Mouse (Mus musculus) liver, embryonic 12.5 days (tissue): ENCODE results near the gene Rhot2. TPM values are rescaled to one million over a fixed set of nuclear protein-coding genes. Genes with fewer than 3 reads are reported as not detected.
A peak's percentile ranks its signal among the peaks of the same experiment; 100 is the strongest.

ENCODE experiments used
- ATAC-seq: fragments of 200-750 bp; cut with Nextera tagmentation; 2 replicates; pipeline ENCODE4 v1.8.0; 2017; ENCODE audit warnings: moderate number of reproducible peaks, mild to moderate bottlenecking, moderate library complexity
- H3K27ac ChIP-seq: fragments of 300-500 bp; sonication (generic); 2 replicates; pipeline ENCODE4 v1.5.1; 2016; ENCODE audit warnings: mild to moderate bottlenecking
- H3K27me3 ChIP-seq: fragments of 300-500 bp; sonication (generic); replicated peaks from 2 replicates; pipeline ENCODE4 v1.6.1; 2016; ENCODE audit warnings: mild to moderate bottlenecking, moderate library complexity
- H3K36me3 ChIP-seq: fragments of 300-500 bp; sonication (generic); 2 replicates; pipeline ENCODE4 v1.6.1; 2016; ENCODE audit warnings: mild to moderate bottlenecking, moderate library complexity
- H3K4me1 ChIP-seq: fragments of 300-500 bp; sonication (generic); 2 replicates; pipeline ENCODE4 v1.6.1; 2016
- H3K4me2 ChIP-seq: fragments of 300-500 bp; sonication (generic); 2 replicates; pipeline ENCODE4 v1.6.1; 2016; ENCODE audit warnings: mild to moderate bottlenecking, moderate library complexity
- H3K4me3 ChIP-seq: fragments of 300-500 bp; sonication (generic); 2 replicates; pipeline ENCODE4 v1.5.1; 2016; ENCODE audit warnings: mild to moderate bottlenecking, moderate library complexity
- H3K9ac ChIP-seq: fragments of 300-500 bp; sonication (generic); 2 replicates; pipeline ENCODE4 v1.6.1; 2016; ENCODE audit warnings: mild to moderate bottlenecking, moderate library complexity
- H3K9me3 ChIP-seq: fragments of 300-500 bp; sonication (generic); replicated peaks from 2 replicates; pipeline ENCODE4 v1.6.1; 2016; ENCODE audit warnings: mild to moderate bottlenecking, moderate library complexity
- WGBS: fragments of 180-500 bp; shearing (Covaris S2); methylation state at CpG from one replicate; pipeline ENCODE4 v1.1.7; 2016; ENCODE audit not compliant: insufficient replicate concordance; 5-methylcytosine and 5-hydroxymethylcytosine counted together
- polyA plus RNA-seq: library from polyadenylated mRNA; unstranded; fragments of >200 nt; fragmentation: Nextera tagmentation; extraction: Ambion mirVana; gene quantifications from 2 replicates; pipeline ENCODE4 v1.2.1, GENCODE M21; 2016

Gene Rhot2
- polyA plus RNA-seq, 1 experiment from 2014 or later: 17.4 TPM

GRCm38 (mm10) chr17:25860832-25861703, 16.4 kb upstream of the Rhot2 start, which contains the start of gene Wdr90:
Gene Wdr90 (minus strand): TSS chr17:25861501.
- 6% methylated on average over 65 of the region's 65 CpGs for WGBS

DNA sequence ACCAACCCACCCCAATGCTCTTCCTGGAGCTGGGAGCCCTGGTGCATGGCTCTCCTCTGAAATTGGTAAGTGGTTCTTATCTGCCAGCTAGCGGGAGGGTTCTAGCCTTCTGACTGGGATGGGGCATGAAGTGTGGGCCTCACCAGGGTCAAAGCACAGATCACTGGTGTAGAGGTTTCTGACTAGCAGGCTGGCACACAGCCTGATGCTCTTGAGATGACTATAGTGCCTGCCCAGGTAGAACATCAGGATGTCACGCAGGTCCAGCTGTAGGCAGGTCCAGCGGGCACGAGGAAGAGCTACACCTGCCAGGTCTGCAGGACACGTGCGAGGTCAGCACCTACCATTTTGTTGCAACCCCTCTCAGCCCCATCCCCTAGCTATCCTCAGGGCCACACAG, 15.6 kb upstream of the Rhot2 start:
- H3K9ac ChIP-seq: peak overlapping the region; percentile 80
- WGBS: 87% methylated on average over 6 of the region's 6 CpGs
- no peak for ATAC-seq
- H3K9me3 ChIP-seq: no peaks in the 10 kb centered on the region
- peak overlapping the region; percentile 91 for H3K4me2 ChIP-seq
- peaks cover 38% of the 10 kb centered on the region for H3K36me3 ChIP-seq
- no peaks in the 10 kb centered on the region for H3K27me3 ChIP-seq
- H3K4me3 ChIP-seq: peak overlapping the region; percentile 69
- H3K4me1 ChIP-seq: peaks cover 29% of the 10 kb centered on the region
- H3K27ac ChIP-seq: peak overlapping the region; percentile 74; the same call in 1 of the 2 replicates

More at GRCm38 (mm10) chr17:25860832-25861703, 16.4 kb upstream of the Rhot2 start, which contains the start of gene Wdr90:
- H3K4me1 ChIP-seq: peaks cover 35% of the 10 kb centered on the region
- H3K9me3 ChIP-seq: no peaks in the 10 kb centered on the region
- peak; percentile 85 for ATAC-seq
- H3K27me3 ChIP-seq: no peaks in the 10 kb centered on the region
- peaks cover 37% of the 10 kb centered on the region for H3K36me3 ChIP-seq
- H3K27ac ChIP-seq: peak within 1 kb of the TSS; percentile 74
- peak within 1 kb of the TSS; percentile 69 for H3K4me3 ChIP-seq
- H3K4me2 ChIP-seq: peak within 1 kb of the TSS; percentile 91
- H3K9ac ChIP-seq: peak within 1 kb of the TSS; percentile 80

GRCm38 (mm10) chr17:25843636-25844395, 835 bp downstream of the Rhot2 start:
- WGBS: 2% methylated on average over 35 of the region's 38 CpGs
- Histone ChIP-seq H3K4me3 (peak overlapping the region; percentile 82), H3K36me3 (peaks cover 82% of the 10 kb centered on the region), H3K27me3 (no peaks in the 10 kb centered on the region), H3K4me2 (peak overlapping the region; percentile 89), H3K4me1 (peaks cover 46% of the 10 kb centered on the region), H3K27ac (peak overlapping the region; percentile 91), H3K9ac (peak overlapping the region; percentile 91), H3K9me3 (no peaks in the 10 kb centered on the region)
- ATAC-seq: peak; percentile 51

DNA sequence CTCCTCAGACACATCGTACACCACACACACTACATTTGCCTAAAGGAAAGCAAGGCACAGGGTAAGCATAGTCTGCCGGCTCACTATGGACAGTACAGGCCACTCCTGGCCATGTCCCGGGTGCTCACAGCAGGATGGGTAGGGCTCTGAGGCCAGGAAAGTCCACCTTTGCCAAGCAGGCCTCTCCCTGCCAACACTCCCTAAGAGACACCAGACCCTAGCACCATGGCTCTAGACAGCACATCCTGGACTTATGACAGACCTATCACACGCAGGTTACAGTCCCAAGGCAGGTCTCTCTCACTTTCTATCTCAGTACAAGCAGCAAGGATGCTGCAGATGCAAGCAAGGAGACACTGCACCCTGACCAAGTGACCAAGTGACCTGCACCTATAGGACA, 1.5 kb downstream of the Rhot2 start:
- no peak for ATAC-seq
- Histone ChIP-seq H3K4me2 (peak overlapping the region; percentile 89), H3K4me3 (peak overlapping the region; percentile 82), H3K27me3 (no peaks in the 10 kb centered on the region), H3K36me3 (peaks cover 82% of the 10 kb centered on the region), H3K4me1 (peaks cover 47% of the 10 kb centered on the region), H3K27ac (peak overlapping the region; percentile 91), H3K9me3 (no peaks in the 10 kb centered on the region), H3K9ac (peak overlapping the region; percentile 91)
- WGBS: 88% methylated on average over 4 of the region's 4 CpGs

DNA sequence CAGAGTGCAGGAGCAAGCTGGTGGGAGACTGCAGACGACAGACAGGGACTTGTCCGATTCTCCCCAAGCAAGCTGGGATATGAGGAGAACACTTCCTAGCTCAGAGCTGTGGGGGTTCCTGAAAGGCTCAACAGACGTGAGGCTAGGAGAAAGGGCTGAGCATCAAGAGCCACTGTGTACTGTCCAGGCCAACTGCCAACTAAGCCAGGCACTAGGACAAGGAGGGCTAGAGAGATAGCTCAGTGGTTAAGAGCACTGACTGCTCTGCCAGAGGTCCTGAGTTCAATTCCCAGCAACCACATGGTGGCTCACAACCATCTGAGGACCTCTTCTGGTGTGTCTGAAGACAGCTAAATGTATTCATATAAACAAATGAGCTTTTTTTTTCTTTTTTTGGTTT, 2.1 kb downstream of the Rhot2 start:
- Histone ChIP-seq H3K4me1 (peaks cover 53% of the 10 kb centered on the region), H3K4me3 (no peak overlapping the region), H3K27me3 (no peaks in the 10 kb centered on the region), H3K9ac (no peak overlapping the region), H3K9me3 (no peaks in the 10 kb centered on the region), H3K27ac (no peak overlapping the region), H3K36me3 (peaks cover 82% of the 10 kb centered on the region), H3K4me2 (no peak overlapping the region; the same call in 1 of the 2 replicates)
- 84% methylated on average over 3 of the region's 3 CpGs for WGBS
- no peak for ATAC-seq

DNA sequence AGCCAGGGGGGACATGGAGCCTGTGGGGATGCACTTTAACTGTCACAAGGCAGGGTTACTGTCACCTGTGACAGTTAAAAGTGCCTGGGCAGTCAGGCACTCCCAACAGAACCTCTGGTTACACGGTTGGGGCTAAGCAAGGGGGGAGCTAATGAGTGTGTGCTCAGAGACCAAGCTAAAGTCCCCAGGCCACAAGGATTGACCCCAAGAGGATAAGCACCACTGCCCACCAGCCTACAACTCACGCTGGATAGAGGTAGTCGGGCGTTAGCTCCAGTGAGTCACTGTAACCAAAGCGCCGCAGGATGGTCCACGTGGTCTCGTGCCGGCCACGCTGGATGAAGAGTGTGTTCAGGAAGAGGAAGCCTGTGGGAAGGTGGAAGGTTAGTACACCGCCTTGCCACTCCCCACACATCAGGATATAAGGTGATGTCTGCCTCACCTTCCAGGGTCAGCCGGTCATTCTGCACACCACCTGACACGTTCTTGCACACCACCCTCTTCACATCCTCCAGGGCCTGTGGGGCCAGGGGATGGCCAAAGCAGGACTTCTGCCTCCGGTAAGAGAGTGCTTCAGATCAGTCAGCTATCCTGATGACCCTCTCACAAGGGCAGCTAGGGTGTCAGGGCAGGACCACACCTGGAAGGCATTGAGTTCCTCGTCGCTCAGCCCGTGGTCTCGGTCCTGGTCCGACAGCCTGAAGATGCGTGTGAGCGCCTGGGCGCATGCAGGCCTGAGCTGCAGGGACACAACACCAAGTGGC, 3.4 kb downstream of the Rhot2 start, which contains the start of gene Gm20683:
Gm20683 (minus strand) TSS at position 647 of the 764 bp plus-strand sequence.
- no peaks in the 10 kb centered on the region for H3K9me3 ChIP-seq
- H3K27ac ChIP-seq: no peak within 1 kb of the TSS
- H3K9ac ChIP-seq: no peak within 1 kb of the TSS
- H3K27me3 ChIP-seq: no peaks in the 10 kb centered on the region
- no peak within 1 kb of the TSS; the same call in 1 of the 2 replicates for H3K4me2 ChIP-seq
- peaks cover 65% of the 10 kb centered on the region for H3K4me1 ChIP-seq
- WGBS: 90% methylated on average over 22 of the region's 22 CpGs
- peaks cover 72% of the 10 kb centered on the region for H3K36me3 ChIP-seq
- H3K4me3 ChIP-seq: no peak within 1 kb of the TSS
- ATAC-seq: no peak

DNA sequence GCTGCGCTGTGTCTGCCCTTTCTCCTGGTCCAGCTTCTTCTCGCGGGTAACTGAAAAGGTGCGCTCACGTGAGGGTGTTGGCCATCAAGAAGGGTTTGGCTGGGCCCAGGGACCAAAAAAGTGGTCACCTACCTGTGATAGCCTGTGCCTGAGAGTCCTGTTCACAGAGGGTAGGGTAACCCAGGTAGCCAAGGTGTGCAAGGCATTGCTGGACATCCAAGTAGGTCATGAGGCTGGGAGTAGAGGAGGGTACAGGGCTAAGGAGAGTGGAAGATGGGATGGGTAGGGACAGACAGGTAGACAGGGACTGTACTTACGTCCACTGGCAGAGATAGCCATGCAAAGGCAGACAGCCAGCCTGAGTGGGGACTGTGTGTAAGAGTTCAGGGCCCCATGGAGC, 4.1 kb downstream of the Rhot2 start:
- Histone ChIP-seq H3K27me3 (no peaks in the 10 kb centered on the region), H3K36me3 (peaks cover 70% of the 10 kb centered on the region), H3K9me3 (no peaks in the 10 kb centered on the region), H3K4me2 (no peak overlapping the region), H3K4me1 (peaks cover 73% of the 10 kb centered on the region), H3K27ac (no peak overlapping the region), H3K4me3 (no peak overlapping the region), H3K9ac (no peak overlapping the region)
- WGBS: 90% methylated on average over 6 of the region's 6 CpGs
- ATAC-seq: no peak

DNA sequence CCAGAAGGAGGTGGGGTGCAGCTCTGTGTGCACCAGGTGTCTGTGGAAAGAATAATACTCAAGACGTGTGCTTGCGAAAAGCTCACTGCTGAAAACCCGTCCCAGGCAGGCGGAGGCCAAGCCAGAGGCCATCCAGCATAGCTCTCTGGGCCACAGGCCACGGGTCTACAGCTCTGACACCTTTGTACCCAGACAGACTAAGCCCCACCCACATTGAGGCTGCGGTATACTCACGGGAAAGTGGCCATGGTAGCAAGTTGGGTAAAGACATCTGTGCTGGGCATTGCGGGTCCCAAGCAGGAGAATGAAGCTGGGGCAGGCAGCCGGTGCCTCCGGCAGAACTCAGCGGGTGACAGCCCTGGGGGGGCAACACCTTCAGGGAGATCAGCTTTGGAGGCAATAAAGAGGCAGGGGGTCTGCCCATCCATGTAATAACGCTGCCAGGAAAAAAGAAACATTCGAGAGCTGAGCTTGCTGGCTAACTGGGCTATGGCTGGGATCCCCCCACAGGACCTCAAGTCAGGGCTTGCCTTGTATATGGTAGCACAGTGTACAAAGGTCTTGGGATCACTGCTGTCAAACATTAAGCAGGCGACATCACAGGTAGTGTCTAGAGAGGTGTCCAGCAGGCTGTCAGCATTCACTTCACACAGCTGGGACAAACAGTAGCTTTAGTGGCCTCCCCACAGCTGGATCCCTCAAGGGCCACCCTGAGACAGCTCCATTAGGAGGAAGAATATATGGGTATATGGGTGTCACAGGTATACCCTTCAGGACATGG, 5.0 kb downstream of the Rhot2 start:
- Histone ChIP-seq H3K36me3 (peaks cover 72% of the 10 kb centered on the region), H3K9ac (no peak overlapping the region; the same call in 1 of the 2 replicates)
- no peak for ATAC-seq

DNA sequence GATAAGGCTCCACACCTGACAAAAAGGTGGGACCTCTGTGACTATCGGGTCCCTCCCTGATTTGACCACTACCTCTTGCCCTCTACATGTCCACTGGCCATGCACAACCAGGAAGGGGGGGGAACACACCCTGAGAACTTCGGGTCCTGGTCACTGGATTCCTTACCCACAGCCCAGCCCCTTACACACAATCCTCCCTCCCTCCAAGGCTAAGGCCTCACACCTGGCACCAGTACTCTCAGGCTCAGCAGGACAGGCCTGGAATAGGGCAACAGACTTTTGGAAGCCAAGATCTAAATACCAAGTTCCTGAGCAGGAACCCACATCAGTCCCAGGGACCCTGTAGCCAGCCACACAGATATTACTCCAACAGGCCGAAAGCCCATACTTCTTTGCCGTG, 5.7 kb downstream of the Rhot2 start:
- 83% methylated on average over 4 of the region's 4 CpGs for WGBS
- Histone ChIP-seq H3K27me3 (no peaks in the 10 kb centered on the region), H3K4me2 (no peak overlapping the region), H3K4me3 (no peak overlapping the region), H3K36me3 (peaks cover 77% of the 10 kb centered on the region), H3K4me1 (peaks cover 78% of the 10 kb centered on the region), H3K9me3 (no peaks in the 10 kb centered on the region), H3K27ac (peak overlapping the region; percentile 48), H3K9ac (no peak overlapping the region)
- ATAC-seq: no peak

More for the DNA sequence above, 5.0 kb downstream of the Rhot2 start:
- Histone ChIP-seq H3K27me3 (no peaks in the 10 kb centered on the region), H3K4me2 (no peak overlapping the region), H3K4me3 (no peak overlapping the region), H3K4me1 (peaks cover 74% of the 10 kb centered on the region), H3K9me3 (no peaks in the 10 kb centered on the region), H3K27ac (peak overlapping the region; percentile 48)
- 79% methylated on average over 14 of the region's 14 CpGs for WGBS

DNA sequence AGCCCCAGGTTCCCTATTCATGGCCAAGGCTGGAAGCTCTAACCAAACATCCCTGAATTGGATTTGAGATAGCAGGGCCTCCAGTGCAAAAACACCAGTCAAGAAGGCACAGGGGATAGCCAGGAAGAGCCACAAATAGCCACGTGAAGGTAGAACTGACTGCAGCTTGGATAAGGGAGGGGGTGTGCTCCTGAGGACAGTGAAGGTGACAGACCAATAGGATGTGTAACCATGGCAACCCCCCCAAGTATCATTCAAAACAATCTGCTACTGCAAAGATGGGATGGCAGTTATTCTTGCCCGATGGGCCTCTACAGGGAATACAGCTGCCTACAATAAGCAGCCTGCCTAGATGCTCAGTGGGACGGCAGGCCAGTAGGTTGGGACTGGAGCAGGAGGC, 7.1 kb downstream of the Rhot2 start:
- H3K36me3 ChIP-seq: peaks cover 71% of the 10 kb centered on the region
- peak overlapping the region; percentile 12; the same call in 1 of the 2 replicates for H3K27ac ChIP-seq
- H3K27me3 ChIP-seq: no peaks in the 10 kb centered on the region
- 49% methylated on average over 3 of the region's 3 CpGs for WGBS
- H3K4me3 ChIP-seq: no peak overlapping the region
- ATAC-seq: no peak
- H3K9me3 ChIP-seq: no peaks in the 10 kb centered on the region
- H3K4me2 ChIP-seq: peak overlapping the region; percentile 71
- peaks cover 71% of the 10 kb centered on the region for H3K4me1 ChIP-seq
- H3K9ac ChIP-seq: no peak overlapping the region

GRCm38 (mm10) chr17:25837076-25837410, 7.6 kb downstream of the Rhot2 start, which contains the start of gene Rhbdl1:
Gene Rhbdl1 (minus strand): TSS chr17:25837295.
- H3K9ac ChIP-seq: peak within 1 kb of the TSS; percentile 56
- H3K27ac ChIP-seq: peak within 1 kb of the TSS; percentile 12
- peaks cover 69% of the 10 kb centered on the region for H3K4me1 ChIP-seq
- WGBS: 1% methylated on average over 28 of the region's 29 CpGs
- peaks cover 66% of the 10 kb centered on the region for H3K36me3 ChIP-seq
- ATAC-seq: no peak
- peak within 1 kb of the TSS; percentile 71 for H3K4me2 ChIP-seq
- H3K27me3 ChIP-seq: no peaks in the 10 kb centered on the region
- peak within 1 kb of the TSS; percentile 38 for H3K4me3 ChIP-seq
- H3K9me3 ChIP-seq: no peaks in the 10 kb centered on the region
